Mouse (Mus musculus) hindbrain, postnatal 0 days (tissue): ENCODE data around the gene Pde5a. TPM values are rescaled to one million over a fixed set of nuclear protein-coding genes. Genes with fewer than 3 reads are reported as not detected.

ENCODE experiments used
- ATAC-seq: fragments of 200-750 bp; cut with Nextera tagmentation; 2 replicates; pipeline ENCODE4 v1.8.0; 2017; ENCODE audit warnings: mild to moderate bottlenecking, moderate TSS enrichment, moderate library complexity
- DNase-seq: peaks from one replicate; pipeline ENCODE4 v3.0.0-alpha.2; 2015; ENCODE audit warnings: low spot score
- H3K27ac ChIP-seq: fragments of 300-500 bp; sonication (generic); 2 replicates; pipeline ENCODE4 v1.5.1; 2014; ENCODE audit warnings: mild to moderate bottlenecking
- H3K27me3 ChIP-seq: fragments of 300-500 bp; sonication (generic); 2 replicates; pipeline ENCODE4 v1.6.1; 2014; ENCODE audit warnings: low read length, mixed read lengths; ENCODE audit not compliant: insufficient read depth
- H3K36me3 ChIP-seq: fragments of 300-500 bp; sonication (generic); 2 replicates; pipeline ENCODE4 v1.6.1; 2014; ENCODE audit warnings: low read length, mixed read lengths; ENCODE audit not compliant: insufficient read depth
- H3K4me1 ChIP-seq: fragments of 300-500 bp; sonication (generic); 2 replicates; pipeline ENCODE4 v1.6.1; 2014; ENCODE audit warnings: antibody characterized with exemption, low read length, mixed read lengths; ENCODE audit not compliant: insufficient read depth
- H3K4me2 ChIP-seq: fragments of 300-500 bp; sonication (generic); 2 replicates; pipeline ENCODE4 v1.6.1; 2014; ENCODE audit warnings: low read depth, mild to moderate bottlenecking, low read length, moderate library complexity, mixed read lengths
- H3K4me3 ChIP-seq: fragments of 300-500 bp; sonication (generic); 2 replicates; pipeline ENCODE4 v1.5.1; 2014; ENCODE audit warnings: low read length
- H3K9ac ChIP-seq: fragments of 300-500 bp; sonication (generic); replicated peaks from 2 replicates; pipeline ENCODE4 v1.6.1; 2014; ENCODE audit warnings: mild to moderate bottlenecking, low read length, moderate library complexity, mixed read lengths
- H3K9me3 ChIP-seq: fragments of 300-500 bp; sonication (generic); 2 replicates; pipeline ENCODE4 v1.6.1; 2016; ENCODE audit warnings: low read length, mixed read lengths
- CTCF ChIP-seq: IDR thresholded peaks from 2 replicates; pipeline ENCODE4 v1.5.1; 2016; ENCODE audit warnings: antibody characterized with exemption, control low read depth, low read depth
- WGBS: fragments of 180-500 bp; shearing (Covaris S2); extraction: QIAGEN DNeasy Blood & Tissue Kit; methylation state at CpG from one replicate; pipeline ENCODE4 v1.1.7; 2014; 5-methylcytosine and 5-hydroxymethylcytosine counted together
- polyA plus RNA-seq: library from polyadenylated mRNA; unstranded; fragments of >200 nt; fragmentation: Nextera tagmentation; extraction: Ambion mirVana; gene quantifications from 2 replicates; pipeline ENCODE4 v1.2.1, GENCODE M21; 2015
- total RNA-seq: library from RNA; depleted of rRNA; stranded (reverse); fragments of >200 nt; gene quantifications from 2 replicates; pipeline ENCODE4 v1.2.3, GENCODE M21; 2014

Gene Pde5a
- total and polyA plus RNA-seq, 2 experiments from 2014 or later = 1.7 to 7.9 TPM

GRCm38 (mm10) chr3:122887505-122888301, 159.0 kb downstream of the Pde5a start:
- H3K9me3 ChIP-seq = no peaks in the 10 kb centered on the region

GRCm38 (mm10) chr3:122888371-122888819, 159.6 kb downstream of the Pde5a start:
- Histone ChIP-seq H3K36me3 (no peaks in the 10 kb centered on the region), H3K27me3 (no peaks in the 10 kb centered on the region), H3K4me2 (no peak overlapping the region), H3K4me1 (no peaks in the 10 kb centered on the region), H3K9me3 (no peaks in the 10 kb centered on the region), H3K27ac (no peak overlapping the region), H3K9ac (no peak overlapping the region), H3K4me3 (no peak overlapping the region)
- WGBS = 93% methylated on average over 5 of the region's 5 CpGs
- no peak for TF ChIP-seq CTCF
- DNase-seq (no peak), ATAC-seq (no peak)

More at GRCm38 (mm10) chr3:122887505-122888301, 159.0 kb downstream of the Pde5a start:
- TF ChIP-seq CTCF = no peak
- Histone ChIP-seq H3K4me3 (no peak overlapping the region), H3K27ac (no peak overlapping the region), H3K4me1 (no peaks in the 10 kb centered on the region), H3K27me3 (no peaks in the 10 kb centered on the region), H3K9ac (no peak overlapping the region), H3K4me2 (no peak overlapping the region), H3K36me3 (no peaks in the 10 kb centered on the region)
- ATAC-seq (no peak), DNase-seq (no peak)
- 81% methylated on average over 4 of the region's 4 CpGs for WGBS

- DNase-seq (no peak), ATAC-seq (no peak)
- 90% methylated on average over 3 of the region's 3 CpGs for WGBS
- Histone ChIP-seq H3K9ac (no peak within 1 kb of the TSS), H3K36me3 (no peaks in the 10 kb centered on the region), H3K4me2 (no peak within 1 kb of the TSS), H3K27me3 (no peaks in the 10 kb centered on the region), H3K27ac (no peak within 1 kb of the TSS), H3K4me3 (no peak within 1 kb of the TSS), H3K9me3 (no peaks in the 10 kb centered on the region), H3K4me1 (no peaks in the 10 kb centered on the region)
- TF ChIP-seq CTCF = no peak
Measured at GRCm38 (mm10) chr3:122894772-122895171, 166.0 kb downstream of the Pde5a start, which contains the start of gene Fabp2. Fabp2 (plus strand) TSS chr3:122895072.

- Histone ChIP-seq H3K4me1 (no peaks in the 10 kb centered on the region), H3K9ac (no peak overlapping the region), H3K36me3 (no peaks in the 10 kb centered on the region), H3K9me3 (no peaks in the 10 kb centered on the region), H3K4me3 (no peak overlapping the region), H3K27ac (no peak overlapping the region), H3K4me2 (no peak overlapping the region), H3K27me3 (no peaks in the 10 kb centered on the region)
- 87% methylated on average over 11 of the region's 11 CpGs for WGBS
- no peak for TF ChIP-seq CTCF
- ATAC-seq (no peak), DNase-seq (no peak)
Measured at GRCm38 (mm10) chr3:122895189-122895731, 166.5 kb downstream of the Pde5a start.

- Histone ChIP-seq H3K9me3 (no peaks in the 10 kb centered on the region), H3K4me1 (no peaks in the 10 kb centered on the region), H3K4me3 (no peak overlapping the region), H3K9ac (no peak overlapping the region), H3K36me3 (no peaks in the 10 kb centered on the region), H3K4me2 (no peak overlapping the region), H3K27me3 (no peaks in the 10 kb centered on the region), H3K27ac (no peak overlapping the region)
- no peak for TF ChIP-seq CTCF
- 64% methylated on average over 6 of the region's 6 CpGs for WGBS
- DNase-seq (no peak), ATAC-seq (no peak)
Measured at GRCm38 (mm10) chr3:122898254-122898653, 169.5 kb downstream of the Pde5a start.

GRCm38 (mm10) chr3:122903746-122904433, 175.1 kb downstream of the Pde5a start:
- peak; percentile 89 for TF ChIP-seq CTCF
- H3K4me3 ChIP-seq = no peak overlapping the region

More at GRCm38 (mm10) chr3:122903746-122904433, 175.1 kb downstream of the Pde5a start:
- Histone ChIP-seq H3K4me2 (no peak overlapping the region), H3K36me3 (no peaks in the 10 kb centered on the region), H3K4me1 (no peaks in the 10 kb centered on the region), H3K27ac (no peak overlapping the region), H3K9ac (no peak overlapping the region), H3K9me3 (no peaks in the 10 kb centered on the region), H3K27me3 (no peaks in the 10 kb centered on the region)
- DNase-seq (peak; percentile 84), ATAC-seq (peak; percentile 53; the same call in 1 of the 2 replicates)
- 47% methylated on average over 12 of the region's 12 CpGs for WGBS
